Mouse (Mus musculus) midbrain, embryonic 15.5 days (tissue): Measurements from ENCODE around the gene Trex2. TPM values are rescaled to one million over a fixed set of nuclear protein-coding genes. Genes with fewer than 3 reads are reported as not detected.
A peak's percentile ranks its signal among the peaks of the same experiment; 100 is the strongest.

ENCODE experiments used
- ATAC-seq: fragments of 200-750 bp; cut with Nextera tagmentation; replicated peaks from 2 replicates; pipeline ENCODE4 v1.8.0; 2017; ENCODE audit warnings: moderate TSS enrichment
- H3K27ac ChIP-seq: fragments of 300-500 bp; sonication (generic); 2 replicates; pipeline ENCODE4 v1.5.1; 2015; ENCODE audit warnings: mild to moderate bottlenecking, inconsistent platforms
- H3K27me3 ChIP-seq: fragments of 300-500 bp; sonication (generic); replicated peaks from 2 replicates; pipeline ENCODE4 v1.6.1; 2015; ENCODE audit warnings: inconsistent platforms
- H3K36me3 ChIP-seq: fragments of 300-500 bp; sonication (generic); replicated peaks from 2 replicates; pipeline ENCODE4 v1.6.1; 2015; ENCODE audit warnings: inconsistent platforms
- H3K4me1 ChIP-seq: fragments of 300-500 bp; sonication (generic); 2 replicates; pipeline ENCODE4 v1.6.1; 2015; ENCODE audit warnings: inconsistent platforms
- H3K4me2 ChIP-seq: fragments of 300-500 bp; sonication (generic); 2 replicates; pipeline ENCODE4 v1.6.1; 2015; ENCODE audit warnings: inconsistent platforms, mild to moderate bottlenecking, moderate library complexity
- H3K4me3 ChIP-seq: fragments of 300-500 bp; sonication (generic); 2 replicates; pipeline ENCODE4 v1.5.1; 2015; ENCODE audit warnings: mild to moderate bottlenecking, inconsistent platforms
- H3K9ac ChIP-seq: fragments of 300-500 bp; sonication (generic); 2 replicates; pipeline ENCODE4 v1.6.1; 2015; ENCODE audit warnings: mild to moderate bottlenecking, inconsistent platforms
- H3K9me3 ChIP-seq: fragments of 300-500 bp; sonication (generic); 2 replicates; pipeline ENCODE4 v1.6.1; 2016; ENCODE audit warnings: inconsistent platforms
- WGBS: fragments of 180-500 bp; shearing (Covaris S2); methylation state at CpG from one replicate; pipeline ENCODE4 v1.1.7; 2015; ENCODE audit warnings: mixed read lengths; 5-methylcytosine and 5-hydroxymethylcytosine counted together
- polyA plus RNA-seq: library from polyadenylated mRNA; unstranded; fragments of >200 nt; fragmentation: Nextera tagmentation; extraction: Ambion mirVana; gene quantifications from 2 replicates; pipeline ENCODE4 v1.2.1, GENCODE M21; 2015

Gene Trex2
- polyA plus RNA-seq: not detected in 2 replicates

GRCm38 (mm10) chrX:73435252-73435651, at the start of gene Trex2:
Gene Trex2 (minus strand): TSS chrX:73435344.
- H3K36me3 ChIP-seq: no peaks in the 10 kb centered on the region
- no peaks in the 10 kb centered on the region for H3K4me1 ChIP-seq
- H3K9ac ChIP-seq: no peak within 1 kb of the TSS
- no peak for ATAC-seq
- H3K9me3 ChIP-seq: no peaks in the 10 kb centered on the region
- no peak within 1 kb of the TSS for H3K4me2 ChIP-seq
- no peak within 1 kb of the TSS for H3K27ac ChIP-seq
- no peaks in the 10 kb centered on the region for H3K27me3 ChIP-seq
- no peak within 1 kb of the TSS for H3K4me3 ChIP-seq
- WGBS: 85% methylated on average over 11 of the region's 11 CpGs

- Histone ChIP-seq H3K4me3 (no peak overlapping the region), H3K27ac (no peak overlapping the region), H3K9me3 (no peaks in the 10 kb centered on the region), H3K9ac (no peak overlapping the region), H3K4me1 (no peaks in the 10 kb centered on the region), H3K4me2 (no peak overlapping the region), H3K36me3 (no peaks in the 10 kb centered on the region), H3K27me3 (no peaks in the 10 kb centered on the region)
- ATAC-seq: no peak
- 88% methylated on average over 4 of the region's 4 CpGs for WGBS
These were observed 49.7 kb upstream of the Trex2 start for GRCm38 (mm10) chrX:73484870-73485269.

GRCm38 (mm10) chrX:73484076-73484475, 48.9 kb upstream of the Trex2 start:
- H3K9ac ChIP-seq: no peak overlapping the region
- no peak for ATAC-seq
- H3K4me3 ChIP-seq: no peak overlapping the region
- H3K27ac ChIP-seq: no peak overlapping the region
- H3K9me3 ChIP-seq: no peaks in the 10 kb centered on the region
- no peaks in the 10 kb centered on the region for H3K4me1 ChIP-seq
- WGBS: 82% methylated on average over 1 of the region's 1 CpGs
- H3K36me3 ChIP-seq: no peaks in the 10 kb centered on the region
- no peak overlapping the region for H3K4me2 ChIP-seq
- no peaks in the 10 kb centered on the region for H3K27me3 ChIP-seq

GRCm38 (mm10) chrX:73483484-73483810, 48.3 kb upstream of the Trex2 start, which contains the start of gene Bgn:
Gene Bgn (plus strand): TSS chrX:73483602.
- Histone ChIP-seq H3K4me1 (no peaks in the 10 kb centered on the region), H3K27ac (no peak within 1 kb of the TSS), H3K4me2 (0 out of 2 replicates have a peak within 1 kb of the TSS, but pooled peaks have one; percentile 13), H3K27me3 (no peaks in the 10 kb centered on the region), H3K36me3 (no peaks in the 10 kb centered on the region), H3K4me3 (no peak within 1 kb of the TSS), H3K9me3 (no peaks in the 10 kb centered on the region), H3K9ac (no peak within 1 kb of the TSS)
- 39% methylated on average over 13 of the region's 14 CpGs for WGBS
- ATAC-seq: no peak

- Histone ChIP-seq H3K4me2 (0 out of 2 replicates have a peak overlapping the region, but pooled peaks have one; percentile 13), H3K27me3 (no peaks in the 10 kb centered on the region), H3K9ac (no peak overlapping the region), H3K9me3 (no peaks in the 10 kb centered on the region), H3K27ac (no peak overlapping the region), H3K4me3 (no peak overlapping the region), H3K36me3 (no peaks in the 10 kb centered on the region), H3K4me1 (no peaks in the 10 kb centered on the region)
- ATAC-seq: no peak
- WGBS: 51% methylated on average over 3 of the region's 4 CpGs
These were observed 47.7 kb upstream of the Trex2 start for GRCm38 (mm10) chrX:73482643-73483483.

GRCm38 (mm10) chrX:73480334-73480733, 45.2 kb upstream of the Trex2 start:
- ATAC-seq: no peak
- WGBS: 62% methylated on average over 2 of the region's 2 CpGs
- Histone ChIP-seq H3K4me1 (no peaks in the 10 kb centered on the region), H3K4me3 (no peak overlapping the region), H3K4me2 (no peak overlapping the region), H3K36me3 (no peaks in the 10 kb centered on the region), H3K9ac (no peak overlapping the region), H3K9me3 (no peaks in the 10 kb centered on the region), H3K27me3 (no peaks in the 10 kb centered on the region), H3K27ac (no peak overlapping the region)

- no peaks in the 10 kb centered on the region for H3K4me1 ChIP-seq
- H3K27me3 ChIP-seq: no peaks in the 10 kb centered on the region
- H3K4me2 ChIP-seq: no peak overlapping the region
- no peaks in the 10 kb centered on the region for H3K9me3 ChIP-seq
- ATAC-seq: no peak
- H3K36me3 ChIP-seq: no peaks in the 10 kb centered on the region
- H3K27ac ChIP-seq: no peak overlapping the region
- H3K9ac ChIP-seq: no peak overlapping the region
- no peak overlapping the region for H3K4me3 ChIP-seq
These were observed 44.5 kb upstream of the Trex2 start for GRCm38 (mm10) chrX:73479656-73480055.

GRCm38 (mm10) chrX:73477500-73477899, 42.4 kb upstream of the Trex2 start:
- Histone ChIP-seq H3K4me2 (no peak overlapping the region), H3K36me3 (no peaks in the 10 kb centered on the region), H3K9me3 (no peaks in the 10 kb centered on the region), H3K27ac (no peak overlapping the region), H3K9ac (no peak overlapping the region), H3K27me3 (no peaks in the 10 kb centered on the region), H3K4me3 (no peak overlapping the region), H3K4me1 (no peaks in the 10 kb centered on the region)
- ATAC-seq: no peak
- 79% methylated on average over 2 of the region's 2 CpGs for WGBS

- Histone ChIP-seq H3K9me3 (no peaks in the 10 kb centered on the region), H3K27ac (no peak overlapping the region), H3K9ac (no peak overlapping the region), H3K4me2 (no peak overlapping the region), H3K27me3 (no peaks in the 10 kb centered on the region), H3K4me3 (no peak overlapping the region), H3K36me3 (no peaks in the 10 kb centered on the region), H3K4me1 (no peaks in the 10 kb centered on the region)
- 83% methylated on average over 2 of the region's 2 CpGs for WGBS
- ATAC-seq: no peak
These were observed 41.5 kb upstream of the Trex2 start for GRCm38 (mm10) chrX:73476621-73477020.

GRCm38 (mm10) chrX:73475658-73476256, 40.6 kb upstream of the Trex2 start:
- ATAC-seq: no peak
- Histone ChIP-seq H3K9ac (no peak overlapping the region), H3K4me3 (no peak overlapping the region), H3K4me1 (no peaks in the 10 kb centered on the region), H3K27ac (no peak overlapping the region), H3K4me2 (no peak overlapping the region), H3K27me3 (no peaks in the 10 kb centered on the region), H3K36me3 (no peaks in the 10 kb centered on the region), H3K9me3 (no peaks in the 10 kb centered on the region)
- WGBS: 81% methylated on average over 1 of the region's 1 CpGs

- H3K27ac ChIP-seq: no peak overlapping the region
- 64% methylated on average over 12 of the region's 12 CpGs for WGBS
These were observed 39.4 kb upstream of the Trex2 start for GRCm38 (mm10) chrX:73474340-73475165.

GRCm38 (mm10) chrX:73471764-73472163, 36.6 kb upstream of the Trex2 start:
- ATAC-seq: no peak
- Histone ChIP-seq H3K9ac (no peak overlapping the region), H3K36me3 (no peaks in the 10 kb centered on the region), H3K4me2 (no peak overlapping the region), H3K27me3 (no peaks in the 10 kb centered on the region), H3K4me3 (no peak overlapping the region), H3K9me3 (no peaks in the 10 kb centered on the region), H3K4me1 (no peaks in the 10 kb centered on the region), H3K27ac (no peak overlapping the region)
- 90% methylated on average over 3 of the region's 3 CpGs for WGBS

More at GRCm38 (mm10) chrX:73474340-73475165, 39.4 kb upstream of the Trex2 start:
- no peaks in the 10 kb centered on the region for H3K27me3 ChIP-seq
- H3K36me3 ChIP-seq: no peaks in the 10 kb centered on the region
- no peak for ATAC-seq
- no peaks in the 10 kb centered on the region for H3K4me1 ChIP-seq
- no peak overlapping the region for H3K4me3 ChIP-seq
- H3K4me2 ChIP-seq: no peak overlapping the region
- H3K9ac ChIP-seq: no peak overlapping the region
- no peaks in the 10 kb centered on the region for H3K9me3 ChIP-seq
